Mouse (Mus musculus) limb, embryonic 12.5 days (tissue): ENCODE results near the gene Dnajc12. TPM values are rescaled to one million over a fixed set of nuclear protein-coding genes. Genes with fewer than 3 reads are reported as not detected.
"Not testable (repeated sequence)": the region's sequence is repeated elsewhere in the genome, so short reads cannot be mapped to it uniquely, and the experiment has no call there.

Experiments
- ATAC-seq: fragments of 200-750 bp; cut with Nextera tagmentation; 2 replicates; pipeline ENCODE4 v1.8.0; 2017; ENCODE audit warnings: low read depth, moderate TSS enrichment; ENCODE audit not compliant: insufficient number of reproducible peaks, insufficient read depth, low FRiP score, low TSS enrichment
- H3K27ac ChIP-seq: fragments of 300-500 bp; sonication (generic); 2 replicates; pipeline ENCODE4 v1.5.1; 2016; ENCODE audit warnings: mild to moderate bottlenecking, moderate library complexity
- H3K27me3 ChIP-seq: fragments of 300-500 bp; sonication (generic); 2 replicates; pipeline ENCODE4 v1.6.1; 2016; ENCODE audit warnings: mild to moderate bottlenecking, moderate library complexity
- H3K36me3 ChIP-seq: fragments of 300-500 bp; sonication (generic); 2 replicates; pipeline ENCODE4 v1.6.1; 2016; ENCODE audit warnings: mild to moderate bottlenecking, moderate library complexity
- H3K4me1 ChIP-seq: fragments of 300-500 bp; sonication (generic); replicated peaks from 2 replicates; pipeline ENCODE4 v1.6.1; 2016
- H3K4me2 ChIP-seq: fragments of 300-500 bp; sonication (generic); 2 replicates; pipeline ENCODE4 v1.6.1; 2016; ENCODE audit warnings: mild to moderate bottlenecking, moderate library complexity
- H3K4me3 ChIP-seq: fragments of 300-500 bp; sonication (generic); replicated peaks from 2 replicates; pipeline ENCODE4 v1.5.1; 2016; ENCODE audit warnings: mild to moderate bottlenecking
- H3K9ac ChIP-seq: fragments of 300-500 bp; sonication (generic); replicated peaks from 2 replicates; pipeline ENCODE4 v1.6.1; 2016; ENCODE audit warnings: mild to moderate bottlenecking, moderate library complexity
- H3K9me3 ChIP-seq: fragments of 300-500 bp; sonication (generic); 2 replicates; pipeline ENCODE4 v1.6.1; 2016; ENCODE audit warnings: mild to moderate bottlenecking, moderate library complexity
- WGBS: fragments of 180-500 bp; shearing (Covaris S2); methylation state at CpG from one replicate; pipeline ENCODE4 v1.1.7; 2016; 5-methylcytosine and 5-hydroxymethylcytosine counted together
- polyA plus RNA-seq: library from polyadenylated mRNA; unstranded; fragments of >200 nt; fragmentation: Nextera tagmentation; extraction: Ambion mirVana; gene quantifications from 2 replicates; pipeline ENCODE4 v1.2.1, GENCODE M21; 2016

The Dnajc12 gene
- polyA plus RNA-seq, 1 experiment from 2014 or later: 16.1 TPM

GRCm38 (mm10) chr10:63352111-63352510, 30.1 kb upstream of the Dnajc12 start:
- no peak overlapping the region for H3K9ac ChIP-seq
- no peak overlapping the region for H3K4me2 ChIP-seq
- no peak overlapping the region for H3K4me3 ChIP-seq
- no peak for ATAC-seq
- H3K9me3 ChIP-seq: no peaks in the 10 kb centered on the region
- no peaks in the 10 kb centered on the region for H3K4me1 ChIP-seq
- no peaks in the 10 kb centered on the region; the same call in 1 of the 2 replicates for H3K27me3 ChIP-seq
- H3K36me3 ChIP-seq: no peaks in the 10 kb centered on the region
- WGBS: 90% methylated on average over 5 of the region's 5 CpGs
- H3K27ac ChIP-seq: no peak overlapping the region

GRCm38 (mm10) chr10:63360502-63360901, 21.7 kb upstream of the Dnajc12 start:
- H3K27ac ChIP-seq: no peak overlapping the region
- no peak overlapping the region for H3K4me3 ChIP-seq
- H3K4me2 ChIP-seq: no peak overlapping the region
- H3K9me3 ChIP-seq: no peaks in the 10 kb centered on the region
- WGBS: 63% methylated on average over 1 of the region's 1 CpGs
- no peaks in the 10 kb centered on the region for H3K4me1 ChIP-seq
- no peaks in the 10 kb centered on the region for H3K36me3 ChIP-seq
- no peak overlapping the region for H3K9ac ChIP-seq
- H3K27me3 ChIP-seq: no peaks in the 10 kb centered on the region
- no peak for ATAC-seq

DNA sequence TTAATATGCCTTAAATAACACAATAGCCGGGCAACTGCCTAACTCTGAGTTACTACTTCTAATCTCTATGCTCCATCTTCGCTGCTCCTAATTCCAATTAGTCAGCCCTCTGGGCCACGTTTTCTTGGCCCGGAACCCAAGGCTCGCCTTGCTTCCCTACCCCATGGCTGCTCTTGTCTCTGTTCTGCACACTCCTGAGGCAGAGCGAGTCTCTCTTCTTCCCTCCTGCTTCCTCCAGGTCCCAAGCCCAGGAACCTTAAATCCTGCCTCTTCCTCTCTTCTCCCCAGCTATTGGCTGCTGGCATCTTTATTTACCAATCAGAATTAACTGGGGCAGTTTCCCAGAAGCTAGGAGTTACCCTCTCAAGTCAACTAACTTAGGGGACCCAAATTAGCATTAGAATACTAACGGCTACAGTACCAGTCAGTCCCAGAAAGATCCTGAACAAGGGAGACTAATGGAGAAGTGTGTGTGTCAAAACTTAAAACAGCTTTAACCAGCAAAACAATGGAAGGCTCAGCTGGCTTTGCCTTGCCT, 16.3 kb upstream of the Dnajc12 start:
- Histone ChIP-seq H3K36me3 (no peaks in the 10 kb centered on the region), H3K4me1 (peaks cover 5% of the 10 kb centered on the region; the same call in 1 of the 2 replicates), H3K27ac (no peak overlapping the region), H3K4me3 (no peak overlapping the region), H3K4me2 (0 out of 2 replicates have a peak overlapping the region, but pooled peaks have one; percentile 8), H3K9me3 (0 out of 2 replicates have a peak, but pooled peaks cover 3% of the 10 kb centered on the region), H3K27me3 (no peaks in the 10 kb centered on the region), H3K9ac (no peak overlapping the region)
- ATAC-seq: no peak
- WGBS: 59% methylated on average over 7 of the region's 7 CpGs

GRCm38 (mm10) chr10:63367386-63367785, 14.9 kb upstream of the Dnajc12 start:
- Histone ChIP-seq H3K4me1 (peaks cover 5% of the 10 kb centered on the region; the same call in 1 of the 2 replicates), H3K4me3 (no peak overlapping the region), H3K4me2 (no peak overlapping the region), H3K27ac (no peak overlapping the region), H3K9ac (no peak overlapping the region), H3K9me3 (0 out of 2 replicates have a peak, but pooled peaks cover 3% of the 10 kb centered on the region), H3K27me3 (no peaks in the 10 kb centered on the region), H3K36me3 (no peaks in the 10 kb centered on the region)
- no peak for ATAC-seq
- 81% methylated on average over 6 of the region's 6 CpGs for WGBS

- ATAC-seq: no peak
- no peak overlapping the region for H3K4me2 ChIP-seq
- 92% methylated on average over 3 of the region's 3 CpGs for WGBS
These were observed 14.2 kb upstream of the Dnajc12 start for GRCm38 (mm10) chr10:63368041-63368440.

DNA sequence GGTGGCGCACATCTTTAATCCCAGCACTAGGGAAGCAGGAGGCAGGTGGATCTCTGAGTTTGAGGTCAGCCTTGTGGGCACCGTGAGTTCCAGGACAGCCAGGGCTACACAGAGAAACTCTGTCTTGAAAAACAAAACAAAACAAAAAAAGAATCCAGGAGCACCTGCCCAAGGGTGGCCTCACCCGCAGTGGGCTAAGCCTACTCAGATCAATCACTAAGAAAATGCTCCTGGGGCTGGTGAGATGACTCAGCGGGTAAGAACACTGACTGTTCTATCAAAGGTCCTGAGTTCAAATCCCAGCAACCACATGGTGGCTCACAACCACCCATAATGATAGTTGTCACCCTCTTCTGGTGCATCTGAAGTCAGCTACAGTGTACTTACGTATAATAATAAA, 5.9 kb upstream of the Dnajc12 start:
- no peak for ATAC-seq
- WGBS: 78% methylated on average over 5 of the region's 5 CpGs
- Histone ChIP-seq H3K27me3 (0 out of 2 replicates have a peak, but pooled peaks cover 4% of the 10 kb centered on the region), H3K4me1 (no peaks in the 10 kb centered on the region), H3K4me3 (no peak overlapping the region), H3K9me3 (no peaks in the 10 kb centered on the region), H3K4me2 (no peak overlapping the region), H3K36me3 (no peaks in the 10 kb centered on the region), H3K9ac (no peak overlapping the region), H3K27ac (no peak overlapping the region)

More at GRCm38 (mm10) chr10:63368041-63368440, 14.2 kb upstream of the Dnajc12 start:
- Histone ChIP-seq H3K9me3 (0 out of 2 replicates have a peak, but pooled peaks cover 3% of the 10 kb centered on the region), H3K4me3 (no peak overlapping the region), H3K36me3 (no peaks in the 10 kb centered on the region), H3K9ac (no peak overlapping the region), H3K4me1 (peaks cover 5% of the 10 kb centered on the region; the same call in 1 of the 2 replicates), H3K27me3 (no peaks in the 10 kb centered on the region), H3K27ac (no peak overlapping the region)

- WGBS: 21% methylated on average over 9 of the region's 9 CpGs
- no peak overlapping the region for H3K9ac ChIP-seq
- H3K9me3 ChIP-seq: no peaks in the 10 kb centered on the region
- H3K27ac ChIP-seq: no peak overlapping the region
- H3K4me3 ChIP-seq: no peak overlapping the region
- H3K27me3 ChIP-seq: 0 out of 2 replicates have a peak, but pooled peaks cover 4% of the 10 kb centered on the region
- H3K4me2 ChIP-seq: no peak overlapping the region
- H3K36me3 ChIP-seq: no peaks in the 10 kb centered on the region
- H3K4me1 ChIP-seq: no peaks in the 10 kb centered on the region
- ATAC-seq: no peak
These were observed 4.8 kb upstream of the Dnajc12 start for GRCm38 (mm10) chr10:63377468-63377867.

GRCm38 (mm10) chr10:63378948-63379680, 3.1 kb upstream of the Dnajc12 start:
- H3K9ac ChIP-seq: no peak overlapping the region
- H3K27me3 ChIP-seq: 0 out of 2 replicates have a peak, but pooled peaks cover 4% of the 10 kb centered on the region
- H3K36me3 ChIP-seq: no peaks in the 10 kb centered on the region
- no peak for ATAC-seq
- no peak overlapping the region for H3K4me2 ChIP-seq
- 64% methylated on average over 6 of the region's 6 CpGs for WGBS
- no peak overlapping the region for H3K27ac ChIP-seq
- no peak overlapping the region for H3K4me3 ChIP-seq
- H3K9me3 ChIP-seq: no peaks in the 10 kb centered on the region
- H3K4me1 ChIP-seq: no peaks in the 10 kb centered on the region

GRCm38 (mm10) chr10:63381498-63382280, 554 bp upstream of the Dnajc12 start, which contains the start of gene Sirt1:
Sirt1 (minus strand) TSS chr10:63381704.
- Histone ChIP-seq H3K4me2 (peak within 1 kb of the TSS; percentile 88), H3K9me3 (no peaks in the 10 kb centered on the region), H3K9ac (peak within 1 kb of the TSS; percentile 61), H3K36me3 (no peaks in the 10 kb centered on the region), H3K4me1 (no peaks in the 10 kb centered on the region), H3K27ac (no peak within 1 kb of the TSS), H3K4me3 (peak within 1 kb of the TSS; percentile 55), H3K27me3 (0 out of 2 replicates have a peak, but pooled peaks cover 4% of the 10 kb centered on the region)
- 7% methylated on average over 24 of the region's 24 CpGs for WGBS
- ATAC-seq: no peak

DNA sequence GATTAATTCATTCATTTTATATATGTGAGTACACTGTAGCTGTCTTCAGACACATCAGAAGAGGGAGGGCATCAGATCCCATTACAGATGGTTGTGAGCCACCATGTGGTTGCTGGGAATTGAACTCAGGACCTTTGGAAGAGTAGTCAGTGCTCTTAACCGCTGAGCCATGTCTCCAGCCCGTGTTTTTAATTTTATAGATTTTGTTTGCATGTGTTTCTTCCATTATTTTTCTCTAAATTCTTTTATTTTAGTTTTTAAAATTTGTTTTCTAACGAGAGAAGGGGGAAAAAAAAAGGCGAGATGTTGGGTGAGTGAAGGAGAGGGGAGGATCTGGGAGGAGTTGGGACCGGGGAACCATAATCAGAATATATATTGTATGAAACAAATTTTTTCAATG, 3.7 kb downstream of the Dnajc12 start:
- H3K36me3 ChIP-seq, H3K9me3 ChIP-seq, H3K27me3 ChIP-seq, H3K4me1 ChIP-seq, ATAC-seq, H3K27ac ChIP-seq: not testable (repeated sequence)
- peak overlapping the region; percentile 65 for H3K4me2 ChIP-seq
- H3K9ac ChIP-seq: peak overlapping the region; percentile 54; the same call in 1 of the 2 replicates
- 23% methylated on average over 5 of the region's 5 CpGs for WGBS
- H3K4me3 ChIP-seq: peak overlapping the region; percentile 53

GRCm38 (mm10) chr10:63386444-63386843, 4.2 kb downstream of the Dnajc12 start:
- ATAC-seq: peak; percentile 74
- H3K9me3 ChIP-seq: no peaks in the 10 kb centered on the region
- H3K4me1 ChIP-seq: no peaks in the 10 kb centered on the region
- H3K36me3 ChIP-seq: no peaks in the 10 kb centered on the region
- H3K4me2 ChIP-seq: peak overlapping the region; percentile 65
- H3K27ac ChIP-seq: peak overlapping the region; percentile 26
- H3K9ac ChIP-seq: peak overlapping the region; percentile 54
- under 1% methylated on average over 19 of the region's 19 CpGs for WGBS
- H3K27me3 ChIP-seq: no peaks in the 10 kb centered on the region
- peak overlapping the region; percentile 53 for H3K4me3 ChIP-seq
